Mouse (Mus musculus) embryonic fibroblast, embryonic 13.5 days (primary cell): ENCODE measurements around the gene Ppp1r11.

ENCODE experiments used
- CTCF ChIP-seq: IDR thresholded peaks from 2 replicates; pipeline ENCODE4 v1.5.1; 2011; ENCODE audit warnings: mild to moderate bottlenecking, control low read depth, low read length, moderate library complexity, borderline replicate concordance; ENCODE audit not compliant: insufficient read depth
- POLR2A ChIP-seq: IDR thresholded peaks from 2 replicates; pipeline ENCODE4 v1.6.1; 2011; ENCODE audit warnings: low read depth, mild to moderate bottlenecking, control low read depth, low read length, moderate library complexity

- TF ChIP-seq CTCF, result no peak
- TF ChIP-seq POLR2A, result peak; percentile 72
These were observed at the start of gene Ppp1r11 for GRCm38 (mm10) chr17:36950981-36951947.
